Mouse (Mus musculus) adrenal gland, adult 8-10 months (tissue): Measurements from ENCODE around the gene Neu3. TPM values are rescaled to one million over a fixed set of nuclear protein-coding genes. Genes with fewer than 3 reads are reported as not detected.
"Not testable (repeated sequence)": the region's sequence is repeated elsewhere in the genome, so short reads cannot be mapped to it uniquely, and the experiment has no call there.

Source experiments
- DNase-seq: peaks from one replicate; pipeline ENCODE4 v3.0.0; 2022
- total RNA-seq, 4 experiments: library from RNA; stranded (reverse); gene quantifications; 2 replicates each; pipeline ENCODE4 v1.2.4; 2022

Neu3 gene
- total RNA-seq, 4 experiments from 2014 or later, result 1.9 to 3.9 (median 3.4) TPM

DNA sequence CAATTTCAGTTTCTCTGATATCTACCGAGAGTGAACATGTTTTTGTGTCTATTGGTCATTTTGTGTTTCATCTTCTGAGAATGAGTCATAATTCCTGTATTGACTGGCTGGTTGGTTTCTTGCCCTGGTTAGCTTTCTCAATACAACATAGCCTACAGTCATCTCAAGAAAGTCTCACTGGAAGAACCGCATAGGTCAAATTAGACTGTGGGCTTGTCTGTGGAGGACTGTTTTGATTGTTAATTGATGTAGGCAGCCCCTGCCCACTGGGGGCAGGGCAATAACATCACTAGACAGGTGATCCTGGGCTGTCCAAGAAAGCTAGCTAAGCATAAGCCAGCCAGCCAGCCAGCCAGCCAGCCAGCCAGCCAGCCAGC lies 5.6 kb upstream of the Neu3 start:
- no peak for DNase-seq

DNA sequence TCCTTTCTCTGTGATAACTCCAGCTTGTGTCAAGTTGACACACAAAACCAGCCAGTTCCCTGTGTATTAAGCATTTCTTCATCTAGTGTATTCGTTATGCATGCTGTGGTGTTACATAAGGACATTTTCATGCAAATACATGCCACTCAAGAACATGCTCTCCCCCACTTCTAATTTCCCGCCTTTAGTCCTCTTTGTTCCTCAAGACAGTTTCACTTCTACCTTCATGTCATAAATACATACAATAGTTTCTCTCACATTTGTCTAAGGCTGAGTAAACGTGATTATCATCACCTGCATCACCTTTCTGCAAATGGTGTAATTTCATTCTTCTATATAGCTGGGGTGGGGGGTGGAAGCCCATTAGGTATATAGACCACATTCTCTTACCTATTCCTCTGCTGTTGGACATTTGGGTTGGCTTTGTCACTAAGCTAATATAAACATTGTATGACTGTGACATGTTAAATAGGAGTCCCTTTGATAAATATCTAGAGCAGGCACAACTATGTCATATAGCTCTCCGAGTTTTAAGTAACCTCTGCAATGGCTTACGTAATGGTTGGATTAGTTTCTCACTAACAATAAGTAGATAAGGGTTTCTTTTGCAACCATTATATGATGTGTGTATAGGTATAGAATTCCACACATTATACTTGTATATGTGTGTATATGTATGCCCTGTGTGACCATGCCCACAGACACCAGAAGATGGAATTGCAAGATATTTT lies 5.1 kb upstream of the Neu3 start:
- no peak for DNase-seq

DNA sequence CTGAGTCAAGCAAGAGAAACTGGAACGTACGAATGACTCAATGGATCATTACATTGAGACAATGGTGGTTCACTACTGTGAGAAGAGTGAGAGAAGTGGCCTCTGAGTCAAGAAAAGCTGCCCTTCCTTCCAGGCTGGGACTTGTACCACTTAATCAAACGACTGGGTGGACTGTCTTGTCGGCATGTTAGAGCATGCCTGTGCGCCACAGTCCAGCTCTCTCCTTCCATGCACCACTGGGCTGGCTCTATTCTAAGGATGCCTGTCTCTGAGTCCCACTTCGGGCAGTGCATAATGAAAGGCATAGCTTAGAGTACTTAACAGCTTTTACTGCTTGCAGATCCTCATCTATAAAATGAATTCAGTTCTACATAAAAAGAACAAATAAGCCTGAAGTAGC lies 2.1 kb downstream of the Neu3 start:
- DNase-seq, result no peak

DNA sequence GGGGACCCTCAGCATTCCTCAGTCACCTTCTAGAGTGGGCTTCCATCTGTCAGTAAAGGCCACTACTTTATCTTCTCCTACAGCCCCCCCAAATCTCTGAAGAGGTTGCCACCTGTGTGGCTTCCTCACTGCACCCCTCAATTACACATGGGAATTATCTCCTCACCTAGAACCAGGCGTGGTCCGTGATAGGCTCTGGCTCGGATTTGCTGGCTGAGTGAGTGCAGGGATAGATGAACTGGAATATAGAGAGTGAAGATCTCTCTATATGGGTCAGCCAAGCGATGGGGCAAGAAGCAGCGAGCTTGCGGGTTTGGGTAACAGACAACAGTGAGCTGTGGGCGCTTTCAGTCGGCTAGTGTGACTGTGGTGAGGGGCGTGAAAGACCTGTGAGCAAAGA lies 2.7 kb downstream of the Neu3 start:
- no peak for DNase-seq

DNA sequence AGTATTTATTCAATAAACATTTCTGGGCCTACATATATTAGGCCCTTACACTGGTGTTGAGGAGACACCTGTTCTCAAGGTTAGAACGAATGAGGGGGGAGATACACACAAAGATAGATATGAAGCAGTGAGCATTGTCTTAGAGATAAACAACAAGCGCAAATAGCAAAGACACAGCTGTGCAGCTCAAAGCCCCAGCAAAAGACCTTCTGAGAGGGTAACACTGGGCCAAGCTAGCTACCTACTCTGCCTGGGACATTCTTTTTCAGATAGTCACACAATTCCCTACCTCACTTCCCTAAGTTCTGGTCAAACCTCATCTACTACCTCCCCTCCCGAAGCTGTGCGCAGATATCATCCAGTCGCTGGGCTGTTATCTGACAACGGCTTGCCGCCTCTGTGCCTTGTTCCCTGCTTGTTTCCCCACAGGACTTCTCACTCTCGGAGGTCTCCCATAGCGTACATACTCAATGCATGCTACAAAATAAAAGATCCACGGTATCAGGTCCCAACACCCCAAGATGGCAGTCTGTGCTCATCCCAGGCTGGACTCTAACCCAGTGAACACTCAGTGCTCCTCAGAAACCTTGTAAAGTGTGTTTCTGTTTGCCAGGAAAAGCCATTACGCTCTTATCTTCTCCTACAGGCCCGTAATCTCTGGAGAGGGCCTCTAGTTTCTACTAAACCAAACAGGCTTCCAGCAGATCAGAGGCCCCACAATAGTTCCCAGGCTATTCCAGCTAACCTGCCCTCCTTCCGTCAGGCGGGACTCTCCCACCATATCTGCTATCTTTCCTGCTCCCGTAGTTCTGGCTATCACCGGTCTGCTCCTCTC lies 3.4 kb downstream of the Neu3 start:
- DNase-seq, result no peak

DNA sequence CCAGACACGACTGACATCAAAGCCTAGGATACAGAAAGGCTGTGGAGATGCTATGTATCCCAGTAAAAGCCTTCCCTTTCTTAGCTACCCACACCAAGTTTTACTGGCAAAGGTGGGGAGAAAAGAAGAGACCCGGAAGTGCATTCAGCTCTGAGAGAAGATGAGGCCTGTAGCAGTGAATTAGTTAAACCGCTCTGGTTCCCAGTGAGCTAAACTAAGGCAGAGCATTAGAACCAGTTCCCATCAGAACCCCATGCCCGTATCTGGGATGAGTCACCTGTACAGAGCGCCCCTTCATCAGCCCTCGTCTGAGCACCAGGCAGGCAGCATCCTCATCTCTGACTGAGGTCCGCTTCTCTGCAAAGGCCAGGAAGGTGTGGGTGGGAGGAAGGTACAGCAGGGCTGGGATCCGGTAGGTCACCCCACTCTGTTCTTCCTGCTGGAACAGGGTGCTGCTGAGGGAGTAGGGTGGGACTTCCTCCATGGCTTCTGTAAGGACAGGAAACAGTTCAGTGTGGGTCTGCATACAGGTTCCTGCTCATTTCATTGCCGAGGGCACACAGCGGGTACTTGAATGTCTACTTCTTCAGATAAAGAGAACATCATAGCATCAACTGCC lies 5.1 kb downstream of the Neu3 start:
- DNase-seq, result no peak

DNA sequence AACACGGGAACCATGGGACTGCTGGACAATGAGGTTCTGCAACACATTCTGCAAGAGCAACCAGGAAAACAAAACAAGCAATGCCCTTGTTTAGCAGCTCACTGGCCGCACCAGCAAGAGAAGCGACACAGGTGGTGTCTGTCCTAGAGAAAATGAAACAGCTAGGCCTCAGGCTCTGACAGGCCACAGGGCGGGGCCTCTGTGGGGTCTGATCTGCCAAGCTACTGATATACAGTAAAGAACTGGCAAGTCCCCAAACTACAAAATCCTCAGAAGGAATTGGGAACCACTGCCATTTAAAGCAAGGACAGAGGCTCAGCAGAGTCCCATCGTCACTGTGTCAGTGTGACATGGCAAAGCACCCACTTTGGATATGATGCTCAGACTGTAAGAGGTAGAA lies 5.8 kb downstream of the Neu3 start:
- no peak for DNase-seq

DNA sequence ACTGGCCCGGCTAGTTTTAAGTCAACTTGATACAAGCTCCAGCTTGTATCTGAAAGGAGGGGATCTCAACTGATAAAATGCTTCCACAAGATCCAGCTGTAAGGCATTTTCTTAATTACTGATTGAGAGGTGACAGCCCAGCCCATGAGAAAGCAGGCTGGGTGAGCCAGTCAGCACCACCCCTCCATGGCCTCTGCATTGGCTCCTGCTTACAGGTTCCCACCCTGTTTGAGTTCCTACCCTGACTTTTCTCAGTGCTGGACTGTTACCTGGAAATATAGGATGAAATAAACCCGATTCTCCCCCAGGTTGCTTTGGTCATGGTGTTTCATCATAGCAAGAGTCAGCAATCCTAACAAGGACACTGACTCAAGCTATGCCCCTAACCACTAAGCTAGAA lies 6.3 kb downstream of the Neu3 start:
- DNase-seq, result no peak

DNA sequence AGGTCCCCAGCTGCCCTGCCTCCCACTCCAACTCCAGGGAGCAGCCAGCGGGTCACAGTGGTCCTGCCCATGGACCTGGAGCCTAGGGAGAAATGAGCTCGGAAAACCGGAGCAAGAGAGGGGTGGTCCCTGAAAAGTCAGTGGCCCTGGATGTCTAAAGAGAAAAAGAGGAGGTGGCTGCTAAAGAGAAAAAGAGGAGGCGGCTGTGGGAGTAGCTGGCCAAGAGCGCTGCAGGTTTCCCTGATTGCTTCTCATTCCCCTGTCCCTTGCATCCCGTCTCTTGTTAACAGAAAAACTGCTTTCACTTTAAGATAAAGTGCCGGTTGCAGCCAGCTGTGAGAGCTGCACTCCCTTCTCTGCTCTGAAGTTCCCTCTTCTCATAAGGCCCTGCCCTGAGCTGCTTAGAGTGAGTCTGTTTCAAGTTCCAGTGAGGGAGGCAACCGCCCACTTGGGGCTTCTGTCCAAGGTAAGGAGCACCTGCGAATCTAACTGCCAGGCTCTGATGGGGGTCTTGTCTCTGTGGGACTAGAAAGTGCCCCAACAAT lies 10.0 kb downstream of the Neu3 start:
- DNase-seq, result not testable (repeated sequence)

DNA sequence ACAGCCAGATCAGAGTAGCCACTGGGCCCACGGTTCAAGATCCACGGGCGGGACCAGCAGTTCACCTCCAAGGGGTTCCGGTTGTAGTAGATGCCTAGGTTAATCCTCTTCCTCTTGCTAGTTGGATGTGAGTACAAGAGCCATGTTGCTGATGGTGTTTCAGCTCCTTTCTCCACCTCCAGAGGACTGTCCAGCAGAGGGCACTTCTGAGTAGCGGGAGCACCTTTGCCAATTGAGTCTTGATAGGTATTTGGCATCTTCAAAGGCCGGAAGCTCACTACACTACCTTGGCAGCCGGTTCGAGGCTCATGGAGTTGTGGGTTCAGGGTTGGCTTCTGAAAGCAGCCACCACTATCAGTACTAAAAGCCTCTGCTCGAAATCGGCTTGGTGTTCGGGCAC lies 14.8 kb downstream of the Neu3 start:
- DNase-seq, result no peak

DNA sequence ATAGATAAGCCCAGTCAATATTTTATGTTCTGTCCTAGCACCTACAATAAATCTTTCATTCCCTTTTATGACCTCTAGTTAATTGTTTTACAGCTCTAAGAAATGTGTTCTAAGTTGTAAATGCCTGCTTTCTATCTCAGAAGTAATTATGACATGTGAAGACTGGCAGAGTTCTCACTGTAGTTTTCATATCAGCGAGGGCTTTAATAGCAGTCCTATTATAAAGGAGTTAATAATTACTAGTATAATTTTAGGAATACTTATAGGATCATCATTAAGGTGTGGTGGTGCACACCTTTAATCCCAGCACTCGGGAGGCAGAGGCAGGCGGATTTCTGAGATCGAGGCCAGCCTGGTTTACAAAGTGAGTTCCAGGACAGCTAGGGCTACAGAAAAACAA lies 16.6 kb downstream of the Neu3 start:
- no peak for DNase-seq

DNA sequence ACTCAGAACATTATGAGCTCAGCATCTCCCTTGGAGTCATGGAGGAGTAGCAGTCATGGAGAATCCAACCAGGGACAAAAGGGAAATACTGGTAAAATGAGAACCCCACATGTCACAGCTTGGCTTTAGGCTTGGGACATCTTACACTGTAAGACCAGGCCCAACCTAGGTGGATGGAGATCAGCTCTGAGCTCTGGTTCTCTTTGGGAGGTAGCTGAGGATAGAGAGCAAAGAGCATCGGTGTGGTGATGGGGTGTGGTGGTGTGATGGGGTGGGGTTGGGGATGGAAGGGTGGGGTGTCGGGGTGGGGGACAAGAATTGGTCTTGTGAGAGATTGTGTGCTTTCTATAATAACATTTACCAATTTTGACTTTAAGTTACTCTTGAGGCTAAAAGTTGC lies 17.4 kb downstream of the Neu3 start:
- DNase-seq, result no peak

DNA sequence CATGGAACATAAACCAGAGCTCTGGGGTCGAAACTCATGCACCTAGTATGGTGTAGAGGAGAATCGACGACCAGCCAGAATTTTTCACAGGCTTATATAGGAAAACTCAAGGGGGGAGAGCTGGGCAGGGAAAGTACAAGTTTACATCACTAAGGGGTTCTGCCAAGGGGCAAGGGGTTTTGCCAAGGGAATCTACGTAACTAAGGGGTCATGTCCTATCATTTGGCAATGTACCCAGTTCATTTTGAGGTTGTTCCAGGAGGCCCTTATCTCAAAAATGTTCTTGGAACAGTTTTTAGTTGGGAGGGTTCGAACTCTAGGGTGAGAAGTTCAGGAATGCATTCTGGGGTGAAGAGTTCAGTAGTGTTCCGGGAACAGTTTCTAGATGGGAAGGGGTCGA lies 21.2 kb downstream of the Neu3 start:
- DNase-seq, result not testable (repeated sequence)

DNA sequence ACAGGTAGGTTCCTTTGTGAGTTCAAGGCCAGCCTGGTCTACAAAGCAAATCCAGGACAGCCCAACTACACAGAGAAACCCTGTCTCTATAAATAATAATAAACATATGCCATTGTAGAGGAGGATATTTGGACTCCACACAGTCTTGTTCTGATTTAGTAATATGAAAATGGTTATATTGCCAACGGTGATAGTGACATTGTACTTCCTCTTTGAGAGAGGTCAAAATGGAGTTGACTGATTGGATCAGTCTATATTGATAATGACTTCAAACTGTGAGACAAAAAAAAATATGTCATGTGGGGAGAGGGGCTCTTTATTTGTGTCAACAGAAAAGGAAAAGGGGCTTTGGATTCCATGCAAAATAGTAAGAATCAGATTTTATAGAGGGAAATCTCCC lies 22.9 kb downstream of the Neu3 start:
- no peak for DNase-seq

DNA sequence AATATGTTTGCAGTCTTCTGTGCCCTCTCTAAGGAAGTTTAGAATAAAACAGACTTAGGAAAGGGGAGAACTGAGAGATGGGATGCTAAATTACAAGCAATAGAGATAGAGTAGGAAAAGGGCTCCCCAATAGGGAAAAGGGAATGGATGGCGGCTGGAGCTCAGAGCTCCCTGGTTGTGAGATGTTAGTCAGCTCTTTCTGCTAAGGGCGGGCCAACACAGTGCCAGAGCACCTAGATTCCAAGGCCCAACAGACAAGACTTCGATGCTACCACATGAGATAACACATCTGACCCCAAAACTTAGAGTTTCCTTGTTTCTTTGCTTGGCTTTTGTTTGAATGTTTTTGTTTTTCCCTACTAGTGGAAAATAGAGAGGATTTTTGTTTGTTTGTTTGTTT lies 24.2 kb downstream of the Neu3 start:
- DNase-seq, result not testable (repeated sequence)

DNA sequence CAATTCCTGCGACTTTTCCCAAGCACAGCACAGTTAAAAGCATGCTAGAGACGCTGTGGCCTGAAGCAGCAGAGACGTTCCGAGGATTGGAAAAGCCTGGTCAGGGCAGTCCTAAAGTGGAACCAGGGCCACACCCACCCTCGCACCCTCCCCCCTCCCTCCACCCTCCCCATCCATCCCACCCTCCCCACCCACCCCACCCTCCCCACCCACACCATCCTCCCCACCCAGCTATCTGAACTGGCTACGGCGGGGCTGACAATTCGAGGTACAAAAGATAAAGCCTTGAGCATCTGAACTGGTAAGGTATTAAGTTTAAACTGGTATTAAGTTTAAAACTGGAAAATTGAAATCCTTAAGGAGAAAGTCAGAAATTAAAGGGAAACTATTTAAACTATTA lies 24.7 kb downstream of the Neu3 start:
- DNase-seq, result no peak

DNA sequence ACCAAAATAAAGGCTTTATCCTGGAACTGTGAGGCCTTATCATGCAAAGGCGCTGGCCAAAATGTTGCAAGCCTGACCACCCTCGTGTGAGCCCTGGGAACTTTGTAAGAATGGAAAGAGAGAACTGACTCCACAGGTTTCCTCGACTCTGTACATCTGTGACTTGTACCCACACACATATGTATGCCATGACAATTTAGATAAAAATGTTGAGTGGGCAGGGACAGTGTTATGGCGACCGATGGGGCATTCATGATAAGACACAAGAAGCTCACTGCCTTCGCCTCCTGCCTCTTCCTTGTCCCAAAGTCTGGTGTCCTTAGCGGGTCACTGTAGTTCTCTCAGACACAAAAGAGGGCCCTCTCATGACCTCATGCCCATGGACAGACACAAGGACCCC lies 29.1 kb downstream of the Neu3 start:
- DNase-seq, result no peak

DNA sequence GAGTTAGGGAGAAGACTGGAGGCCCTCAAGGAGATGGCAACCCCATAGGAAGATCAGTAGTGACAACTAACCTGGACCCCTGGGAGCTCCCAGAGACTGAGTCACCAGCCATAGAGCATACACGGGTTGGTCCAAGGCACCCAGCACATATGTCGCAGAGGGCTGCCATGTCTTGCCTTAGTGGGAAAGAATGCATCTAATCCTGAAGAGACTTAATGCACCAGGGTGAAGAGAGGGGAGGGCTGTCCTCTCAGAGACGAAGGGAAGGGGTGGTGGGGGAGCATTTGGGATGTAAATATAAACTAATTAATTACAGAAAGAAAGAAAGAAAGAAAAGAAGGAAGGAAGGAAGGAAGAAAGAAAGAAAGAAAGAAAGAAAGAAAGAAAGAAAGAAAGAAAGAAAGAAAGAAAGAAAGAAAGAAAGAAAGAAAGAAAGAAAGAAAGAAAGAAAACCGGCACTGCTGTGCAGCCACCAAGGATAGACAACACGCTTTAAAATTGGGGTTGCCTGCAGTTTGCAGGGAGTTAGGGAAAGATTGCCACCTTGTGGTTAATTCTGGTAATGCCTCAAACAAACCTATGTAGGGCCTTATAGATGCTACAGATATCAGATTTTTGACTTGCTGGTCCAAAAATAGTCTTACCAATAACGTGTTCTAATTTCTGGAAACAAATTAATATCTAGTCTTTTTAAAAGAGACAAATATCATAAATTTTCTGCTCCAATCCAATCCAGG lies 30.1 kb downstream of the Neu3 start:
- DNase-seq, result no peak

DNA sequence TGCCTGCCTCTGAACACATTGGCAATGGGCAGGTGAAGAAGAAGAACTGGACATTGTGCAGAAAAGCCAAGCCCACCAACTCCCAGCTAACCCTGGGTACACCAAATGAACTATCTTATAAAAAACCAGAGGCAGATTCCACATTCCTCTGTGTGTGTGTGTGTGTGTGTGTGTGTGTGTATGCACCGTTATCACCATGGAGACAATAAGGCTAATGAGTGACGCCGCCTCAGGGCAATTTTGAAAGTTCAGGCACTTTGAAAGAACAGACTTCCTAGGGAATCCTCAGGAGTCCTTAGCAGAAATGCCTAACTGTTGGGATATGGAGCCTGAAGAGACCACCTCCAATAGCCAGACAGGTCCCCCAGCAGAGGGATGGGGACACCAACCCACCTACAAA lies 31.0 kb downstream of the Neu3 start:
- DNase-seq, result no peak

DNA sequence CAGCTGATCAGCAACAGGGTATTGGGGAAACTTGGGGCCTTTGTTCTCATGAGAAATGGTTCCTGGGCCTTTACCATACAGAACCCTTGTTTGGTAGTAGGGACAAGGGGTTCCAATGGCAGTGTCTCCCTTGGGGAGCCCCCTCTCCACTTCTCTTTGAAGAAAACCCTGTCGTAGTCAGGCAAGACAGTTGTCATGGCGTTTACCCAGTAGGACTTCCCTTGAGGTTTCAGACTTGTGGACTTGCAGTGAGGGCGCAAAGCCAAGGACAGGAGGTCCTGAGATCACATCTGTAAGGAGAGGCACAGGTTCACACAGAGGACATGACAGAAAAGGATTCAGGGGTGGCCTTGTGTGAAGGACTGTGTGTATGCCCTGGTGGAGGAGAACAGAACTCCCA lies 31.7 kb downstream of the Neu3 start:
- no peak for DNase-seq

DNA sequence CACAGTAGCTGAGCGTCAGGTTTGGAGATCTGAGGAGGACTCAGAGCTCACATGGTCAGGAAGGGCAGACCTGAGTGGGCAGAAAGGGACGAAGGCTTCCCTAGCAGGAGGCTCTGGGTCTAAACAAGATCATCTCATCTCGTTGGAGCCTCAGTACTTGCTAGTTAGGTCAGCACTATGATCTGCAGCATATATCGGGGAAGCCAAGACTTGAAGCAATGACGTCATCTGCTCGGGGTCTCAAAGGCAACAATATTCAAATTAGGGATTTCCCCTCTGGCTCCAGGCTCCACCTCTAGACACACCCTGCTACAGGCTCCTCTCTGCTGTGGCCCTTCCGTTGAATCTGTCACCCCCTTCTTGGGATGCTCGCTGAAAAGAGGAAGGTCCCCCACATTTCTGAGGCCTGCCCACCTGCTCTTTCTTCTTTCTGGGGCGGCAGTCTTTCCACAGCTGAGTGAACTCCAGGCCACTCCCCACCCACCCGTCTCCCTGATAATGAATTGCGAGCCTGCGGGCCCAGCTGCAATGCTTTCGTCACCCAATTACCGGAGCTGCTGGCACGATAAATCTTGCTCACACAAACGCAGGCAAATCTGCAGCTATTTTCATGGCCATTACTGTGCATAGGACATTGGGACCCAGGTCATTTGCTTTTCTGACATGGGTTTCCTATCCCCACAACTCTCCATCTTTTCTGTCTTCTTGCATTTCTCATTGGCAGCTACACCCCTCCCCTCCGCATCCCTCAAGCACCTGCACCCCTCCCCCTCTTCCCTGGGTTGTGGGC lies 32.8 kb downstream of the Neu3 start:
- no peak for DNase-seq

DNA sequence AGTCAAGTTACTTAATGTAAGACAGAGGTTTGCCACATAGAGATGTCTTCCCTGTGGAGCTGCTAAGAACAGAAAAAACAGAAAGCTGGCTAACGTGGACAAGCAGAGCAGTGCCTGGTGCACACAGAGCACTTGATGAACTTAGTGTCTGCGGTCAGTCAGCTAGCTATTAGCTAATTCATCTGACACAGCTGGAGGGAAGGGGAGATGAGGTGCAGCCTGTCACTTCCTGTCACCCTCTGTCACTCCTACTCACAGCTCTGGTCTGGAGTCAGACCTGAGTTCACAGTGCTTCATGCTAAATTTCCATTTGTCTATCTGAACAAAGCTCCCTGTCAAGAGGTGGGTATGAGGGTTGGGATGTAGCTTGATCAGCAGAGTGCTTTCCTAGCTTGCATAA lies 34.1 kb downstream of the Neu3 start:
- DNase-seq, result no peak
